Comparison of ENCODE assay signal across 14 mouse cellular contexts in the genomic region with DNA sequence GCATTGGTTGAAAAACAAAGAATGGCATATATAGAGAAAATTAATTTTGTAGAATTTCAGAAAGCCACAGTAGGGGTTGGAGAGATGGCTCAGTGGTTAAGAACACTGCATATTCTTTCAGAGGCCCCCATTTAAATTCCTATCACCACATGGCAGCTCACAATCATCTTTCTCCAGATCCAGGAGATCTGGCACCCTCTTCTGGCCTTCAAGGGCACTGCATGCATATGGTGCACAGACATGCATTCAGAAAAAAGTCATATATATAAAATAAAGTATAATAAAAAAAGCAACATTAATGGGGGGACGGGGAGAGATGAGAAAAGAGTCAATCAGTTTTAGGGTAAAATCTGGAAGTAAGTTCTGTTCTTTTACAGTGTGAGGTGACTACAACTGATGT. TPM values are rescaled to one million over a fixed set of nuclear protein-coding genes. Genes with fewer than 3 reads are reported as not detected.
DNase-seq lines count a peak whose midpoint lies in the region; TF ChIP-seq lines count a peak whose summit lies in the region.
"Had no signal": no experiment of that assay in that cellular context is flagged by ENCODE, and none has a peak within 500 bp of the region (broad histone marks: within the 10 kb centered on the region; RNA-seq: fewer than 3 reads in every experiment).

No protein-coding gene starts in this region.

- no peak overlapping the region for H3K4me3 ChIP-seq in kidney, adult 2 months (ENCODE audit: insufficient read depth, low read depth, low read length)
- H3K4me3 ChIP-seq in E14TG2a.4 (replicated peaks; ENCODE audit: low read length) = no peak overlapping the region
- no peak overlapping the region for H3K4me3 ChIP-seq in cortical plate, adult 2 months (ENCODE audit: insufficient read depth, low read length)
- H3K4me3 ChIP-seq: embryonic facial prominence, embryonic 15.5 days; kidney, embryonic 15.5 days; liver, embryonic 15.5 days; neural tube, embryonic 12.5 days had no signal

- no peaks in the 10 kb centered on the region for H3K9me3 ChIP-seq in E14TG2a.4 (ENCODE audit: low read length)
- H3K9me3 ChIP-seq: embryonic facial prominence, embryonic 15.5 days; kidney, embryonic 15.5 days; liver, embryonic 15.5 days; neural tube, embryonic 12.5 days had no signal

- no peak overlapping the region for H3K27ac ChIP-seq in kidney, adult 2 months (ENCODE audit: insufficient read depth, low read depth, low read length)
- H3K27ac ChIP-seq in cortical plate, adult 2 months (ENCODE audit: insufficient read depth, low read length) = no peak overlapping the region
- H3K27ac ChIP-seq: embryonic facial prominence, embryonic 15.5 days; kidney, embryonic 15.5 days; liver, embryonic 15.5 days; neural tube, embryonic 12.5 days had no signal

- no peaks in the 10 kb centered on the region for H3K27me3 ChIP-seq in kidney, adult 2 months (replicated peaks; ENCODE audit: control insufficient read depth, insufficient read depth, low read length)
- H3K27me3 ChIP-seq in E14TG2a.4 (ENCODE audit: insufficient read depth, low read length) = no peaks in the 10 kb centered on the region
- H3K27me3 ChIP-seq: embryonic facial prominence, embryonic 15.5 days; kidney, embryonic 15.5 days; liver, embryonic 15.5 days; neural tube, embryonic 12.5 days had no signal

- WGBS in kidney, adult 2 months = 98% methylated on average over 1 of the region's 1 CpGs

- H3K4me1 ChIP-seq in kidney, adult 2 months (ENCODE audit: control insufficient read depth, insufficient read depth, low read length) = no peaks in the 10 kb centered on the region
- H3K4me1 ChIP-seq in E14TG2a.4 (replicated peaks; ENCODE audit: low read depth, low read length) = no peaks in the 10 kb centered on the region
- no peaks in the 10 kb centered on the region for H3K4me1 ChIP-seq in cortical plate, adult 2 months (ENCODE audit: control insufficient read depth, insufficient read depth, low read length)
- H3K4me1 ChIP-seq: embryonic facial prominence, embryonic 15.5 days; kidney, embryonic 15.5 days; liver, embryonic 15.5 days; neural tube, embryonic 12.5 days had no signal

- DNase-seq in kidney, adult 2 months = no peak
- no peak for DNase-seq in kidney, postnatal 4 days
- DNase-seq in 3T3-L1 (ENCODE audit: low read depth, low spot score) = peak; percentile 12
- no peak for DNase-seq in retina, postnatal 1 day
- no peak for DNase-seq in cerebellum, adult 18-20 months
- no peak for DNase-seq in spleen, adult 12 weeks (ENCODE audit: low spot score)
- DNase-seq: adrenal gland, postnatal 36 days; cerebellum, postnatal 25 days had no signal

- 0 out of 2 replicates have a peak, but pooled peaks have one; percentile 26 for TF ChIP-seq CTCF in kidney, adult 2 months (conservative IDR thresholded peaks at IDR 0.05; ENCODE audit: insufficient read depth, insufficient read length, low read depth, low read length)
- peak; percentile 76 for TF ChIP-seq CTCF in E14TG2a.4 (conservative IDR thresholded peaks at IDR 0.05; ENCODE audit: low read length)
- 0 out of 2 replicates have a peak, but pooled peaks have one; percentile 1 for TF ChIP-seq CTCF in cortical plate, adult 2 months (IDR thresholded peaks at IDR 0.05; ENCODE audit: extremely low read depth, insufficient read depth, low read length)

- no peaks in the 10 kb centered on the region for H3K36me3 ChIP-seq in kidney, adult 2 months (ENCODE audit: control insufficient read depth, insufficient read depth, low read length)
- no peaks in the 10 kb centered on the region for H3K36me3 ChIP-seq in E14TG2a.4 (ENCODE audit: insufficient read depth, low read length)
- H3K36me3 ChIP-seq: embryonic facial prominence, embryonic 15.5 days; kidney, embryonic 15.5 days; liver, embryonic 15.5 days; neural tube, embryonic 12.5 days had no signal

- no peak for TF ChIP-seq POLR2A in kidney, adult 2 months (IDR thresholded peaks at IDR 0.05; ENCODE audit: low read depth, low read length)
- TF ChIP-seq POLR2A in cortical plate, adult 2 months (IDR thresholded peaks at IDR 0.05; ENCODE audit: extremely low read depth, insufficient read depth, low read length) = no peak

RNA-seq across cellular contexts. Expression of gene Cdk5rap2, which starts 39.4 kb away (rescaled TPM):
- 3.5 and 4.0 TPM in 2 replicates for polyA plus RNA-seq in kidney, adult 2 months (2012; rRNA removed)
- polyA plus RNA-seq in cortical plate, adult 2 months (2012; rRNA removed) = 6.8 and 7.8 TPM in 2 replicates

Comparison
In these comparisons a context has a peak if more than half of its experiments do, and no peak if none do; other contexts are left out.
1. CTCF ChIP-seq: peak in every context shown above with its lines; median percentile 76 in E14TG2a.4; 26 in kidney, adult 2 months; 1 in cortical plate, adult 2 months.